Mouse (Mus musculus): ENCODE results near the gene Rgs3.
"Not testable (repeated sequence)": the region's sequence is repeated elsewhere in the genome, so short reads cannot be mapped to it uniquely, and the experiment has no call there.

The Rgs3 gene

GRCm38 (mm10) chr4:62551966-62552365 is 7.7 kb upstream of the Rgs3 start:
- no peak for DNase-seq (ENCODE audit: low spot score in 2 of 2)

DNA sequence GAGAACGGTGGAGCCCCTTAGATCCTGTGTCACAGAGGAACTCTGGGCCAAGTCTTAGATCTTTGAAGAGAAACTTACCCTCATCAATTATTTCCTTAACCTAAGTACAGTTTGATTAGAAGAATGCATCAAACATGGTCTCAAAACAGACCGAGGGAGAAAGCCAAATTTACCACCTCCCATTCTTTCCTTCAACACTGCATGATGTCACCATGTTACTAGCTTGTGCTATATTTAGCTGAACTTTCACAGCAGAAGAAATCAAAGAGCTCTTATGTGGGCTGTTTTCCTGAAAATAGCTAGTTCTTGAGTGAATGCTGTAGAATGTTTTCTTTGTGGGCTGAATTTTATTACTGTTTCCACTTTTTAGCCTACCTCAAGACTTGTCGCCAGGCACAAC is 2.2 kb upstream of the Rgs3 start:
- no peak for DNase-seq (ENCODE audit: low spot score in 2 of 2)

- peak; percentile 30 to 66 for DNase-seq (ENCODE audit: low spot score in 2 of 2)
These were observed 1.4 kb downstream of the Rgs3 start for GRCm38 (mm10) chr4:62560963-62561629.

DNA sequence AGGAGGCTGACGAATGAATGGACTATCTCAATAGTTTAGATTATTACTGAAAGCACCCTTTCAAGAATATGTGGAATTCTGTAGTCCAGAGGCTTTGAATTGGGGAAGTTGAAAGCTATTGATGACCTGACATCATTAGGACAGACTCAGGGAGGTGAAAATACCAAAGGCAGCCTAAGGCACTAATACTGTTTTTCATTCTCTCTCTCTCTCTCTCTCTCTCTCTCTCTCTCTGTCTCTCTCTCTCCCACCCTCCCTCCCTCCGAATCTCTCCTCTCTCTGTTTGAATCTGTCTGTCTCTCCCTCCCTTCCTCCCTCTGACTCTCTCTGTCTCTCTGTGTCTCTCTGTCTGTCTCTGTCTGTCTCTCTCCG is 2.0 kb downstream of the Rgs3 start:
- DNase-seq (ENCODE audit: low spot score in 2 of 2): no peak

DNA sequence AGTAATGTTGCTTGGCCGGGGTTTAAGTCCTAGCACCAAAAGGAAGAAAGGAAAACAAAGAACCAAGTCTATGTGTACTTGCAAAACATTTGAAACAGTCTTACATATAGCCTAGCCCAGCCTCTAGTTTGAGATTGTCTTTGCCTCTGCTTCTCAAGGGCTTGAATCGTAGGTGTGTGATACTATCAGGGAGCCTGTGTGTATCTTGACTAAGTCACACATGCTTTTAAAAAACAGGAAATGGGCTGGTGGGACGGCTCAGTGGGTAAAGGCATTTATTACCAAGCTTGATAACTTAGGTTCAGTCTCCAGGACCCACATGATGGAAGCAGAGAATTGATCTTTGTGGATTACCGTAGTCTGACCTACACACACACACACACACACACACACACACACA is 2.4 kb downstream of the Rgs3 start:
- DNase-seq (ENCODE audit: low spot score in 2 of 2): no peak

GRCm38 (mm10) chr4:62566530-62566929 is 6.9 kb downstream of the Rgs3 start:
- no peak for DNase-seq (ENCODE audit: low spot score in 2 of 2)

GRCm38 (mm10) chr4:62567696-62568095 is 8.0 kb downstream of the Rgs3 start:
- DNase-seq (ENCODE audit: low spot score in 2 of 2): no peak

DNA sequence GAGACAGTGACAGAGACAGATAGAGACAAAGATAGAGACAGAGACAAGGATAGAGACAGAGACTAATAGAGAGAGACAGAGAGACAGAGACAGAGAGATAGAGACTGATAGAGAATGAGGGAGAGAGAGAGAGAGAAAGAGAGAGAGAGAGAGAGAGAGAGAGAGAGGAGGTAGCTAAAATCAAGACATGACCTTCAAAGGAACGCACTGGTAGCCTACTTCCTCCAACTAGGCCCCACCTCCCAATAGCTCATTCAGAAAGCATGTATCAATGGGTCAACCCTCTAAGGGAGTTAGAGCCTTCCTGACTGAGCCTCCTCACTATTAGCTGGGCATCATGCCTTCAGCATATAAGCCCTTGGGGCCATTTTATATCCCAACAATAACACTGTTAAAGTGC is 8.7 kb downstream of the Rgs3 start:
- DNase-seq (ENCODE audit: low spot score in 2 of 2): no peak

- no peak for DNase-seq (ENCODE audit: low spot score in 2 of 2)
These were observed 10.0 kb downstream of the Rgs3 start for GRCm38 (mm10) chr4:62569603-62570002.

- DNase-seq (ENCODE audit: low spot score in 2 of 2): no peak
These were observed 10.4 kb downstream of the Rgs3 start for GRCm38 (mm10) chr4:62570029-62570428.

- DNase-seq (ENCODE audit: low spot score in 2 of 2): peak; percentile 51 to 62
These were observed 23.0 kb downstream of the Rgs3 start for GRCm38 (mm10) chr4:62582365-62583264.

DNA sequence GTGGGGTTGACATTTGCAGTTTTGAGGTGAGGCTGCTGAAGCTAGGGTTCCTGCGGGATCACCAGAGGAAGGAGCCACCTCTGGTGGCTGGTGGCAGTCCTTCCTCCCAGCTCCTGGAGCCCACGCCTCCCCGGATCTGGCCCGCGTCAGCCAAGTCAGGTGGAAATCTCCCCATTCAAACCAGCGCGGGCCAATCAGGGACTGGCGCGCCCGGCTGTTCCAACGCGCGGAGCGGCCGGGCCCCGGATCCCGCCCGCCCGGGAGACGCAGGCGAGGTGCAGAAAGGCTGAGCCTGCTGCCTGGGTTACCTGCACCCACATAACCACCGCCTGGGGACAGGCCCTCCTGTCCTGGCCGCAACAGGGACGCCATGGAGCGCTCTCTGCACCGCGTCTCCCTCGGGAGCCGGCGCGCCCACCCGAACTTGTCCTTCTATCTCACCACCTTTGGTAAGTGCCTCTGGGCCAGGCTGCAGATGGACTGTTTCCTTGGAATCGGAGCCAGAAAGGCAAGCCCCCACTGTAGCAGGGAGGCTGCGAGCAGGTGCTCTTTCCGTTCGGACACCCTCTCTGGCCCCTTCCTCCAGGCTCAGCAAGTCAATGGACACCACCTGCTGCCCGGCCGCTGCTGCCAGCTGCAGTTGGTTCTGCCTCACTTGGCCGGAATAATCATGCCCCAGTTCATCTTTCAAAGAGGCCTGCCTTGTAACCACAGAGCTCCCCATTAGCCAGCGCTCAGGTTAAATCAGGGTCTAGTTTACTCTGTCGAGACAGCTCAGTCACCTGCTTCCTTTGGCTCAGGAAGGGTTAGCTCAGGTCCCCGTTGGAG is 23.8 kb downstream of the Rgs3 start:
- DNase-seq (ENCODE audit: low spot score in 2 of 2): peak in 1 of 2 experiments; percentile 17

GRCm38 (mm10) chr4:62587067-62587466 is 27.4 kb downstream of the Rgs3 start:
- DNase-seq (ENCODE audit: low spot score in 2 of 2): no peak

- DNase-seq (ENCODE audit: low spot score in 2 of 2): no peak
These were observed 31.2 kb downstream of the Rgs3 start for GRCm38 (mm10) chr4:62590878-62591277.

DNA sequence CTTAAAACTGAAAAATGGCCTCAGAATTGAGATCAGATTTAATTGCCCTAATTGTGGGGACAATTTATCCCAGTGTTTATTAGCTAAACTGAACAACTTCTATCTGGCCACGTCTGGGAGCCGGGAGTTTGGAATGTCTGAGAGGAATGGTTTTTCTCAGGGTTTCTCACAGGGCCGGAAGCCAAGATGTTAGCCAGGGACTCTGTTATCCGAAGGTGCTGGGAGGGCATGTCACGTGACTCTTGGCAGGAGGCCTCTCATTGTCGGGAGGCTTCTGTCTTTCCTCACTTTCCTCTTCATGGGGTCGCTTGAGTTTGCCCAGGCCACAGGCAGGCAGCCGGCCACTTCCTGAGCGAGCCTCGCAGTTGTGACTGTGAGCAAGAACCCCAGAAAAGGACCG is 31.7 kb downstream of the Rgs3 start:
- DNase-seq (ENCODE audit: low spot score in 2 of 2): no peak

GRCm38 (mm10) chr4:62593546-62594240 is 34.0 kb downstream of the Rgs3 start:
- DNase-seq (ENCODE audit: low spot score in 2 of 2): not testable (repeated sequence)

- DNase-seq (ENCODE audit: low spot score in 2 of 2): no peak
These were observed 34.8 kb downstream of the Rgs3 start for GRCm38 (mm10) chr4:62594442-62594841.

DNA sequence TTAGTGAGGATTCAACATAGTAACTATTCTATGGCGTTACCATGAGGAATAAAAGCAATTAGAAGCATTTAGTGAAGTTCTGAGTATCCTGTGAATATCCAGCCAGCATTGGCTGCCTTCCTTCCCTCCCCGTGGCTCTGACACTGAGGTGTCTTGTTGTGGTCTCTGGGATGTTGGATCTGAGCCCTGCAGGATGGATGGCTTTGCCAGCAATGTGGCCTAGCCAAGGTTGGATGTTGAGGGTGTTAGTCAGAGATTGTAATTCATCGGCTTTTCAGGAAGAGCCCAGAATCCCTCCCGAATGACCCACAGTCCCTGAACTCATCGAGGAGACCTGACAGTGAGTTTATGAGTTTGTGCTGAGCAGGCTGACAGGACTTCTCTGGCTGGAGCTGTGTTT is 36.4 kb downstream of the Rgs3 start:
- no peak for DNase-seq (ENCODE audit: low spot score in 2 of 2)

- DNase-seq (ENCODE audit: low spot score in 2 of 2): no peak
These were observed 40.9 kb downstream of the Rgs3 start for GRCm38 (mm10) chr4:62600549-62600948.

GRCm38 (mm10) chr4:62603607-62604006 is 44.0 kb downstream of the Rgs3 start:
- no peak for DNase-seq (ENCODE audit: low spot score in 2 of 2)

DNA sequence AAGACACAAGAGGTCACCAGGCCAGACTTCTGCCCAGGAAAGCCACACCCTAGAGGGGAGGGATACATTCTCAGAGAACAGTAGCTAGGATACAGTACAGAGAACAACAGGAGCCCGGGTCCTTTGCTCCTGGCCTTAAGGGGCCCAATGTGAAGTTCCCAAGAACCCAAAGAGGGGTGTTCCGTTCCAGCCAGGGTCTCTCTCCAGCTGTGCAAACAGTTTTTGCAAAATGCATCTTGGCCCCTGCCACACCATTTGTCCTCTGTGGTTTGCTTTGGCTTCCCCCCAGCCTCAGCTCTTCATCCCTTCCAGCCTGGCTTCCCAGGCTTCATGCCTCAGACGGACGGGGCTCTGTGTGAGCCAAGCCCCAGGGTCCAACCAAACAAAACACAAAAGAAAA is 44.4 kb downstream of the Rgs3 start:
- DNase-seq (ENCODE audit: low spot score in 2 of 2): no peak

Measured in frontal cortex, postnatal 14 days (tissue).